Mouse (Mus musculus) liver, embryonic 14.5 days (tissue): ENCODE data around the gene Il12rb1.

Source experiments
- CTCF ChIP-seq: IDR thresholded peaks from 2 replicates; pipeline ENCODE4 v1.5.1; 2016; ENCODE audit warnings: antibody characterized with exemption, low read depth, control low read depth
- EP300 ChIP-seq: IDR thresholded peaks from 2 replicates; pipeline ENCODE4 v1.6.1; 2016; ENCODE audit warnings: antibody characterized with exemption, low read depth

- TF ChIP-seq CTCF (no peak), EP300 (no peak)
These were observed 24.8 kb downstream of the Il12rb1 start for GRCm38 (mm10) chr8:70833018-70833482.
